Mouse (Mus musculus) forebrain, postnatal 0 days (tissue): ENCODE results near the gene Tmprss4. TPM values are rescaled to one million over a fixed set of nuclear protein-coding genes. Genes with fewer than 3 reads are reported as not detected.

Source experiments
- ATAC-seq: fragments of 200-750 bp; cut with Nextera tagmentation; 2 replicates; pipeline ENCODE4 v1.8.0; 2017; ENCODE audit warnings: mild to moderate bottlenecking, moderate library complexity
- DNase-seq: peaks from one replicate; pipeline ENCODE4 v3.0.0-alpha.2; 2015
- H3K27ac ChIP-seq: fragments of 300-500 bp; sonication (generic); 2 replicates; pipeline ENCODE4 v1.5.1; 2014; ENCODE audit warnings: low read depth, mild to moderate bottlenecking, antibody characterized with exemption, low read length, moderate library complexity, mixed read lengths
- H3K27me3 ChIP-seq: fragments of 300-500 bp; sonication (generic); 2 replicates; pipeline ENCODE4 v1.6.1; 2014; ENCODE audit warnings: mild to moderate bottlenecking, low read length, mixed read lengths; ENCODE audit not compliant: insufficient read depth
- H3K36me3 ChIP-seq: fragments of 300-500 bp; sonication (generic); 2 replicates; pipeline ENCODE4 v1.6.1; 2014; ENCODE audit warnings: mild to moderate bottlenecking, moderate library complexity; ENCODE audit not compliant: insufficient read depth
- H3K4me1 ChIP-seq: fragments of 300-500 bp; sonication (generic); 2 replicates; pipeline ENCODE4 v1.6.1; 2014; ENCODE audit warnings: antibody characterized with exemption; ENCODE audit not compliant: insufficient read depth
- H3K4me2 ChIP-seq: fragments of 300-500 bp; sonication (generic); 2 replicates; pipeline ENCODE4 v1.6.1; 2014; ENCODE audit warnings: low read depth, mild to moderate bottlenecking, moderate library complexity
- H3K4me3 ChIP-seq: fragments of 300-500 bp; sonication (generic); 2 replicates; pipeline ENCODE4 v1.5.1; 2014; ENCODE audit warnings: low read depth, low read length, mixed read lengths
- H3K9ac ChIP-seq: fragments of 300-500 bp; sonication (generic); 2 replicates; pipeline ENCODE4 v1.6.1; 2014; ENCODE audit warnings: mild to moderate bottlenecking
- H3K9me3 ChIP-seq: fragments of 300-500 bp; sonication (generic); 2 replicates; pipeline ENCODE4 v1.6.1; 2016; ENCODE audit warnings: low read length
- CTCF ChIP-seq: sonication (generic); IDR thresholded peaks from 2 replicates; pipeline ENCODE4 v1.5.1; 2016; ENCODE audit warnings: antibody characterized with exemption, control low read depth, low read depth
- WGBS: fragments of 180-500 bp; shearing (Covaris S2); extraction: QIAGEN DNeasy Blood & Tissue Kit; methylation state at CpG from one replicate; pipeline ENCODE4 v1.1.7; 2014; 5-methylcytosine and 5-hydroxymethylcytosine counted together
- polyA plus RNA-seq: library from polyadenylated mRNA; unstranded; fragments of >200 nt; fragmentation: Nextera tagmentation; extraction: Ambion mirVana; gene quantifications from 2 replicates; pipeline ENCODE4 v1.2.1, GENCODE M21; 2015
- total RNA-seq: library from RNA; depleted of rRNA; stranded (reverse); fragments of >200 nt; gene quantifications from 2 replicates; pipeline ENCODE4 v1.2.3, GENCODE M21; 2014; rRNA removed

Tmprss4 gene
- total RNA-seq (not detected in 2 replicates), polyA plus RNA-seq (not detected in 2 replicates)

DNA sequence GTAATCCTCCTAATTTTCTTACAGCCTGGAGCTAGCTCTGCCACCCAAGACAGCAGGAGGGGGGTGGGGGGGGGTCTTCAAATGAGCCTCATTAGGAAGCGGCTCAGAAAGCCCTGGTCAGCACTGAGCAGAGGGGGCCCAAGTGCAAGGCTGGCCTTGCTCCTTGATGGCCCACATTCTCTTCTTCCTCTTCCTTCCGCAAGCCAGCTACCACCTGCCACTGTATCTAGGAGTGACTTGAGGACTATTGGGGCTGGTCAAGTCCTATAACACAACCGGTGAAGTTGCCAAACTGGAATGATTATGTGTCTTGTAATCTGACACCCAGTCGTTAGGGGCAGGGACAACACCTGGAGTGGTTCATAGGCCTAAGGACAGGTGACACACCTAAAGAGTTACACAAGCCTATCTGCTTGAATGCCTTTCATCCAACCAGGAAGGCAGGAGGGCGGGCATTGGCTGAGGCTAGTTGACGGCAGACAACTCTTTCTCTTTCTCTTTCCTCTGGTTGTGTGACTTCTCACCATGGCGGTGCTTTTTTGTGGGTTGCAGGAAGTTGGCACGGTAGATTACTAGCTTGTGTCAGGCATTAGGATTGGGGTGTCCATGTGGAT lies at the start of gene Tmprss4:
Gene Tmprss4 (minus strand): TSS at position 296 of the 614 bp plus-strand sequence.
- DNase-seq (no peak), ATAC-seq (no peak)
- no peak within 1 kb of the TSS for H3K4me2 ChIP-seq
- no peak for TF ChIP-seq CTCF
- no peaks in the 10 kb centered on the region for H3K27me3 ChIP-seq
- H3K4me1 ChIP-seq: no peaks in the 10 kb centered on the region
- no peak within 1 kb of the TSS for H3K4me3 ChIP-seq
- H3K9me3 ChIP-seq: no peaks in the 10 kb centered on the region
- H3K27ac ChIP-seq: no peak within 1 kb of the TSS
- H3K36me3 ChIP-seq: no peaks in the 10 kb centered on the region
- WGBS: 79% methylated on average over 8 of the region's 8 CpGs
- no peak within 1 kb of the TSS for H3K9ac ChIP-seq

GRCm38 (mm10) chr9:45252395-45252794 lies 48.5 kb upstream of the Tmprss4 start:
- ATAC-seq (no peak), DNase-seq (no peak)
- no peaks in the 10 kb centered on the region for H3K4me1 ChIP-seq
- no peak overlapping the region for H3K9ac ChIP-seq
- no peaks in the 10 kb centered on the region for H3K9me3 ChIP-seq
- H3K4me3 ChIP-seq: no peak overlapping the region
- no peak overlapping the region for H3K4me2 ChIP-seq
- H3K36me3 ChIP-seq: no peaks in the 10 kb centered on the region
- H3K27me3 ChIP-seq: no peaks in the 10 kb centered on the region
- WGBS: 81% methylated on average over 6 of the region's 6 CpGs
- H3K27ac ChIP-seq: no peak overlapping the region
- TF ChIP-seq CTCF: no peak

GRCm38 (mm10) chr9:45251990-45252389 lies 48.1 kb upstream of the Tmprss4 start:
- Histone ChIP-seq H3K9me3 (no peaks in the 10 kb centered on the region), H3K4me3 (no peak overlapping the region), H3K27ac (no peak overlapping the region), H3K9ac (no peak overlapping the region), H3K4me2 (no peak overlapping the region), H3K4me1 (no peaks in the 10 kb centered on the region), H3K27me3 (no peaks in the 10 kb centered on the region), H3K36me3 (no peaks in the 10 kb centered on the region)
- 77% methylated on average over 4 of the region's 4 CpGs for WGBS
- no peak for ATAC-seq
- no peak for TF ChIP-seq CTCF
- no peak for DNase-seq

- ATAC-seq (no peak), DNase-seq (no peak)
- Histone ChIP-seq H3K4me3 (no peak overlapping the region), H3K27me3 (no peaks in the 10 kb centered on the region), H3K9ac (no peak overlapping the region), H3K27ac (no peak overlapping the region), H3K4me1 (no peaks in the 10 kb centered on the region), H3K4me2 (no peak overlapping the region), H3K9me3 (no peaks in the 10 kb centered on the region), H3K36me3 (no peaks in the 10 kb centered on the region)
- no peak for TF ChIP-seq CTCF
- 81% methylated on average over 3 of the region's 3 CpGs for WGBS
Measured at GRCm38 (mm10) chr9:45251281-45251680, 47.4 kb upstream of the Tmprss4 start.

GRCm38 (mm10) chr9:45250306-45250705 lies 46.4 kb upstream of the Tmprss4 start:
- no peak overlapping the region for H3K4me3 ChIP-seq
- no peak for DNase-seq
- H3K9me3 ChIP-seq: no peaks in the 10 kb centered on the region
- H3K4me1 ChIP-seq: no peaks in the 10 kb centered on the region
- H3K9ac ChIP-seq: no peak overlapping the region
- no peak overlapping the region for H3K4me2 ChIP-seq
- no peak for TF ChIP-seq CTCF
- WGBS: 89% methylated on average over 7 of the region's 7 CpGs
- no peaks in the 10 kb centered on the region for H3K27me3 ChIP-seq
- no peaks in the 10 kb centered on the region for H3K36me3 ChIP-seq
- H3K27ac ChIP-seq: no peak overlapping the region
- ATAC-seq: no peak

DNA sequence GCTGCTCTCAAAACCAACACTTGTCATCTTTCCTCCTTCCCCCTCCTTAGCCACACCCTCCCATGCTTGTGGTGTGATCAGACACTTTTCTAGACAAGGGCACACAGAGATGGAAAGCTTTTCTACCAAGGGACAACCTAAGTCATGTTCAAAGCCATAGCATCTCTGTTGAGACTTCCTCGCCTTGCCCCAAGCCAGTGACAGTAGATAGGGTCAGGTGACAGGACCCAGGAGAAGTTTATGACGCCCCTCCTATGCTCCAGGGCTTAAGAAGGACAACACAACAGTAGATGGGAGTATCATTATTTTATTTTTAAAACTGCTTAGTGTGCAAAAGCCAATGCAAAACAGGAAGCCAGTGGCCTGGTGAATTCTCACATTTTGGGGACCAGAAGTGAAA lies 43.6 kb upstream of the Tmprss4 start:
- Histone ChIP-seq H3K9ac (no peak overlapping the region), H3K27me3 (no peaks in the 10 kb centered on the region), H3K4me3 (no peak overlapping the region), H3K27ac (no peak overlapping the region), H3K36me3 (no peaks in the 10 kb centered on the region), H3K9me3 (no peaks in the 10 kb centered on the region), H3K4me1 (no peaks in the 10 kb centered on the region), H3K4me2 (no peak overlapping the region)
- 75% methylated on average over 2 of the region's 2 CpGs for WGBS
- no peak for DNase-seq
- TF ChIP-seq CTCF: no peak
- no peak for ATAC-seq

DNA sequence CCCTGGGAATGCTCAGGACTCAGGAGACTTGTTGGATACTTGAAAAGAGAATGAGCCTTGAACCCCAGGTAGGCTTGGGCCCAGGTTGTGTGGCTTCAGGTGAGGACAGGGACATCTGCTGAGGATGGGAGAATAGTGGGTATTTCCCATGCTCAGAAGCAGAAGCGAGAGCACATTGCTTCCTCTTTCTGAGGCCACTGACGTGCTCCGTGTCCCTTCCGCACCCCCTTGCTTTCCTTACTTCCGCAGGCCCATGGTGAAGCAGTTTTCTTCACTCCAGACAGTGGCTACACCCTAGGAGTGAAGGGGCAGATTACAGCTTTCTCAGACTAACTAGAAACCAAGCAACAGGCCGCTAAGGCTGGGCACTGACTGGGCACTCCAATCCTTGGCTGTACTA lies 42.2 kb upstream of the Tmprss4 start:
- no peak overlapping the region for H3K27ac ChIP-seq
- no peak for TF ChIP-seq CTCF
- no peaks in the 10 kb centered on the region for H3K9me3 ChIP-seq
- no peak overlapping the region for H3K9ac ChIP-seq
- H3K27me3 ChIP-seq: no peaks in the 10 kb centered on the region
- no peak for DNase-seq
- H3K4me1 ChIP-seq: no peaks in the 10 kb centered on the region
- no peak overlapping the region for H3K4me2 ChIP-seq
- no peak for ATAC-seq
- WGBS: 91% methylated on average over 6 of the region's 6 CpGs
- H3K4me3 ChIP-seq: no peak overlapping the region
- H3K36me3 ChIP-seq: no peaks in the 10 kb centered on the region
